Mouse (Mus musculus) stomach, postnatal 0 days (tissue): ENCODE data around the gene Dgki. TPM values are rescaled to one million over a fixed set of nuclear protein-coding genes. Genes with fewer than 3 reads are reported as not detected.
A peak's percentile ranks its signal among the peaks of the same experiment; 100 is the strongest.

Source experiments
- ATAC-seq: fragments of 200-750 bp; cut with Nextera tagmentation; 2 replicates; pipeline ENCODE4 v1.8.0; 2017; ENCODE audit not compliant: low FRiP score, low TSS enrichment
- DNase-seq: peaks from one replicate; pipeline ENCODE4 v3.0.0-alpha.2; 2016; ENCODE audit warnings: low spot score
- H3K27ac ChIP-seq: fragments of 300-500 bp; sonication (generic); replicated peaks from 2 replicates; pipeline ENCODE4 v1.5.1; 2014; ENCODE audit warnings: mild to moderate bottlenecking, control low read depth
- H3K27me3 ChIP-seq: fragments of 300-500 bp; sonication (generic); 2 replicates; pipeline ENCODE4 v1.6.1; 2014; ENCODE audit warnings: low read length; ENCODE audit not compliant: control insufficient read depth, insufficient read depth
- H3K36me3 ChIP-seq: fragments of 300-500 bp; sonication (generic); 2 replicates; pipeline ENCODE4 v1.6.1; 2014; ENCODE audit warnings: low read length, mixed read lengths; ENCODE audit not compliant: control insufficient read depth, insufficient read depth
- H3K4me1 ChIP-seq: fragments of 300-500 bp; sonication (generic); replicated peaks from 2 replicates; pipeline ENCODE4 v1.6.1; 2014; ENCODE audit warnings: antibody characterized with exemption; ENCODE audit not compliant: control insufficient read depth, insufficient read depth
- H3K4me2 ChIP-seq: fragments of 300-500 bp; sonication (generic); replicated peaks from 2 replicates; pipeline ENCODE4 v1.6.1; 2014; ENCODE audit warnings: low read depth, mild to moderate bottlenecking, control low read depth, moderate library complexity
- H3K4me3 ChIP-seq: fragments of 300-500 bp; sonication (generic); 2 replicates; pipeline ENCODE4 v1.5.1; 2014; ENCODE audit warnings: low read depth, low read length, control low read depth
- H3K9ac ChIP-seq: fragments of 300-500 bp; sonication (generic); 2 replicates; pipeline ENCODE4 v1.6.1; 2014; ENCODE audit warnings: mild to moderate bottlenecking, low read length, control low read depth, mixed read lengths
- H3K9me3 ChIP-seq: fragments of 300-500 bp; sonication (generic); 2 replicates; pipeline ENCODE4 v1.6.1; 2016; ENCODE audit warnings: low read length; ENCODE audit not compliant: control insufficient read depth
- CTCF ChIP-seq: IDR thresholded peaks from 2 replicates; pipeline ENCODE4 v1.5.1; 2016; ENCODE audit warnings: antibody characterized with exemption, low read depth, mild to moderate bottlenecking, moderate library complexity
- EP300 ChIP-seq: optimal IDR thresholded peaks from 2 replicates; pipeline ENCODE3; 2016; ENCODE audit warnings: antibody characterized with exemption
- WGBS: fragments of 180-500 bp; shearing (Covaris S2); extraction: QIAGEN DNeasy Blood & Tissue Kit; methylation state at CpG from one replicate; pipeline ENCODE4 v1.1.7; 2014; 5-methylcytosine and 5-hydroxymethylcytosine counted together
- polyA plus RNA-seq: library from polyadenylated mRNA; unstranded; fragments of >200 nt; fragmentation: Nextera tagmentation; extraction: Ambion mirVana; gene quantifications from 2 replicates; pipeline ENCODE4 v1.2.1, GENCODE M21; 2015

Dgki gene
- polyA plus RNA-seq, 1 experiment from 2014 or later, result 0.39 TPM

DNA sequence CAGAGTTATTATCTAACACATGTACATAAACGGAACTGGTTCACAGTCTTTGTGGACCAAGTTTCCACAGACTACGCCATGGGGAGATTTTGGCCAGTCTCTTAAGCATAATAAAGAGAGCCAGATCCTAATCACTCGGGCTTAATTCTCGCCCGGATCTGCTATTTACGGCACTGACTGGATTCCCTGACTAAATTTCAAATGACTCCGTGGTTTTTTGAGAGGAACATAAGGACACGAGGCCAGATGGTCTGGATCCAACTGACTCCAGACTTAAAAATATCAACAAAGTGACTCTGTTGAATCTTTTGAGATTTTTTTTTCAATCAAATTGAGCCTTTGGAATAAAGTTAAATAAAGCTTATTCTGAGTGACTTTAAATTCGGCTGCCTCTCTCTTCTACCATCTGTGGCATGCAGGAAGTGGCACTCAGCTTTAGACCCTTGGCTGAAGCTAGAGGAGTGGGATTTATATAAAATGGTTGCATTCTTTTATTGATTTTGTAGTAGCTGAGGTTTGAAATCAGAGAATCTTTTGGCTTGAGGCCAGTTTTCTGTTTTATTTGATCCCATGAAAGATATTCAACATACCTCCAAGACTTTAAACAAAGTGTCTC lies 227.5 kb downstream of the Dgki start:
- H3K36me3 ChIP-seq, result no peaks in the 10 kb centered on the region
- H3K4me2 ChIP-seq, result no peak overlapping the region
- 49% methylated on average over 9 of the region's 9 CpGs for WGBS
- no peak overlapping the region for H3K27ac ChIP-seq
- DNase-seq (no peak), ATAC-seq (no peak)
- no peaks in the 10 kb centered on the region for H3K9me3 ChIP-seq
- no peaks in the 10 kb centered on the region for H3K4me1 ChIP-seq
- no peak overlapping the region for H3K4me3 ChIP-seq
- H3K9ac ChIP-seq, result no peak overlapping the region
- TF ChIP-seq CTCF (no peak), EP300 (peak; percentile 16)
- no peaks in the 10 kb centered on the region for H3K27me3 ChIP-seq

DNA sequence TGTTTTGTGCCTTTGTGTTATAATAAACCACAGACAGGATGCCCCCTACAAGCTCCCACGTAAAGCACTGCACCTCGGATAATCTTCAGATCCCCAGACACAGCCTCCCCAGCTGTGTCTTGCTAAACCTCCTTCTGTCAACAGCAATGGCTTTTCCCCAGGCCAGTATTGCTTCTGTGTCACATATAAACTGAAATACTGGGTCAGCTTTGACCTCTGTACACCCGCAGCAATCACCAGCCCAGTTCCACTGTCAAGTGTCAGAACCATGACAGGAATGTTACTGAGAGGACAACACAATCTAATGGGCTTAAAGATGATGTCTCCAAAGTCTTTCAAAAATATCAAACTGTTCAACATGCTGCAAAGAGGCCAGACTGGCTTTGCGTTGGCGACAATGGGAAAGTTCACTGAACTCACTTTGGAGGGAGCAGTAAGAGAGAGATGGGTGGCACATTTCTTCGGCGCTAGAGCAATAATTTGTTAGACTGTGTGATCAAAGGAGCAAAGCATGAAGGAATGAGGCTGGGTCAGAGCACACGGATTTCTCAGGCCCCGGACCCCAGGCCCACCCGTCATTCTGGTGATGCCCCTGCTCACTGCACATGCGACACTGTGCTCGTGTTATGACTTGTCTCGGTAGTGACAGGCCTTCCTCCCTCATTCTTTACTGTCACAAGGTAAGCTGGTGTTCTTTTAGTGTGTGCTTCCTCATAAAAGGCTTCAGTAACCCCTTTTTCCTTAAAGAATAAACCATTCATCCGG lies 230.0 kb downstream of the Dgki start:
- Histone ChIP-seq H3K9me3 (no peaks in the 10 kb centered on the region), H3K27me3 (no peaks in the 10 kb centered on the region), H3K36me3 (no peaks in the 10 kb centered on the region), H3K4me3 (no peak overlapping the region), H3K4me2 (no peak overlapping the region), H3K4me1 (no peaks in the 10 kb centered on the region), H3K9ac (no peak overlapping the region), H3K27ac (no peak overlapping the region)
- 69% methylated on average over 14 of the region's 14 CpGs for WGBS
- DNase-seq, result no peak
- no peak for ATAC-seq
- no peak for TF ChIP-seq CTCF
- no peak for TF ChIP-seq EP300

GRCm38 (mm10) chr6:37068737-37069136 lies 231.2 kb downstream of the Dgki start:
- Histone ChIP-seq H3K9ac (no peak overlapping the region), H3K4me3 (no peak overlapping the region), H3K9me3 (no peaks in the 10 kb centered on the region), H3K27me3 (no peaks in the 10 kb centered on the region), H3K27ac (no peak overlapping the region), H3K4me2 (no peak overlapping the region), H3K36me3 (no peaks in the 10 kb centered on the region), H3K4me1 (no peaks in the 10 kb centered on the region)
- WGBS, result 74% methylated on average over 6 of the region's 6 CpGs
- no peak for TF ChIP-seq EP300
- no peak for TF ChIP-seq CTCF
- no peak for ATAC-seq
- no peak for DNase-seq

- Histone ChIP-seq H3K27ac (no peak overlapping the region), H3K4me1 (no peaks in the 10 kb centered on the region), H3K36me3 (no peaks in the 10 kb centered on the region), H3K4me3 (no peak overlapping the region), H3K9ac (no peak overlapping the region), H3K4me2 (no peak overlapping the region), H3K9me3 (no peaks in the 10 kb centered on the region), H3K27me3 (no peaks in the 10 kb centered on the region)
- no peak for TF ChIP-seq EP300
- no peak for TF ChIP-seq CTCF
- no peak for ATAC-seq
- no peak for DNase-seq
- 76% methylated on average over 1 of the region's 1 CpGs for WGBS
Measured at GRCm38 (mm10) chr6:37067357-37067756, 232.6 kb downstream of the Dgki start.

DNA sequence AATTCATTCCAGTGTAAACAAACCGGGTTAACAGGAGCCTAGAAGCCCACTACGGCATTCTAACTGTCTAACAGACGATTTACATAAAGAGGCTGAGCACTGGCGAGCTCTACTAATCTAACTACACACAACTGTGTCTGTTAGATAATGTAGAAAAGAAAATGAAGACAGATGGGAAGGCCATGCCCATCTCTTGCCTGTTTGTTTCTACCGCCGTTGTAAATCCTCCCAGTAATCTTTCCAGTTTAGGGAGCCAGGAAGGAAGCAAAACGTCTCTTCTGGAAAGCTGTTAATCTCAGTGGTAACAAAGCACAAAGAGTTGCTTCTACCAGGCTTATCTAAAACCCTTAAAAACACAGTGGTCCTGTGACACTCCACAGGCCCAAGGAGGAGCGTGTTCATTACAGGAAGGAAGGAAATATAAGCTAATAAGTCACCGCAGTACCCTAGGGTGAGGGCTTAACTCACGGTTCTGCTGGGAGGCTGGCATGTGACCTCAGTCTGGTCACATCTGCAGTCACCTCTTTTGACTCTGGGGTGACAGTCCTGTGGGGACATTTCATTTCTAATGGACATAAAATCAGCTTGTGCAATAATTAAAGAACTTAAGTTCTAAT lies 235.7 kb downstream of the Dgki start:
- no peak for ATAC-seq
- no peaks in the 10 kb centered on the region for H3K27me3 ChIP-seq
- H3K4me2 ChIP-seq, result no peak overlapping the region
- no peak for DNase-seq
- no peak overlapping the region for H3K9ac ChIP-seq
- H3K4me3 ChIP-seq, result no peak overlapping the region
- H3K4me1 ChIP-seq, result no peaks in the 10 kb centered on the region
- no peak for TF ChIP-seq EP300
- TF ChIP-seq CTCF, result no peak
- H3K9me3 ChIP-seq, result no peaks in the 10 kb centered on the region
- no peaks in the 10 kb centered on the region for H3K36me3 ChIP-seq
- no peak overlapping the region for H3K27ac ChIP-seq
- WGBS, result 15% methylated on average over 10 of the region's 10 CpGs

- H3K9me3 ChIP-seq, result no peaks in the 10 kb centered on the region
- H3K4me3 ChIP-seq, result no peak overlapping the region
- no peak for ATAC-seq
- no peak for DNase-seq
- H3K4me1 ChIP-seq, result no peaks in the 10 kb centered on the region
- 76% methylated on average over 7 of the region's 7 CpGs for WGBS
- no peak overlapping the region for H3K27ac ChIP-seq
- H3K27me3 ChIP-seq, result no peaks in the 10 kb centered on the region
- no peaks in the 10 kb centered on the region for H3K36me3 ChIP-seq
- TF ChIP-seq CTCF, result no peak
- TF ChIP-seq EP300, result no peak
- H3K4me2 ChIP-seq, result no peak overlapping the region
- H3K9ac ChIP-seq, result no peak overlapping the region
Measured at GRCm38 (mm10) chr6:37063266-37063665, 236.7 kb downstream of the Dgki start.
